Mouse (Mus musculus): ENCODE measurements around the gene Btnl10.
"Not testable (repeated sequence)": the region's sequence is repeated elsewhere in the genome, so short reads cannot be mapped to it uniquely, and the experiment has no call there.

Btnl10 gene

GRCm38 (mm10) chr11:58931576-58931975 is 13.9 kb downstream of the Btnl10 start:
- no peak for DNase-seq

GRCm38 (mm10) chr11:58937909-58938308 is 20.2 kb downstream of the Btnl10 start:
- no peak for DNase-seq

- peak; percentile 96 for DNase-seq
Measured at GRCm38 (mm10) chr11:58938322-58939087, 20.8 kb downstream of the Btnl10 start, which contains the start of gene Rnf187. Gene Rnf187 (minus strand): TSS chr11:58938916.

GRCm38 (mm10) chr11:58939088-58939439 is 21.4 kb downstream of the Btnl10 start:
- no peak for DNase-seq

- DNase-seq, result no peak
Measured at GRCm38 (mm10) chr11:58944136-58944535, 26.4 kb downstream of the Btnl10 start.

GRCm38 (mm10) chr11:58947306-58947705 is 29.6 kb downstream of the Btnl10 start:
- no peak for DNase-seq

GRCm38 (mm10) chr11:58947798-58948528 is 30.3 kb downstream of the Btnl10 start:
- DNase-seq, result no peak

- DNase-seq, result peak; percentile 72
Measured at GRCm38 (mm10) chr11:58948542-58949479, 31.1 kb downstream of the Btnl10 start, which contains the start of gene Hist3h2ba. Gene Hist3h2ba (plus strand): TSS chr11:58948920.

- DNase-seq, result no peak
Measured at GRCm38 (mm10) chr11:58949480-58950431, 32.0 kb downstream of the Btnl10 start.

- no peak for DNase-seq
Measured at GRCm38 (mm10) chr11:58951210-58951609, 33.5 kb downstream of the Btnl10 start.

GRCm38 (mm10) chr11:58953351-58954169 is 35.9 kb downstream of the Btnl10 start:
- DNase-seq, result peak; percentile 28

GRCm38 (mm10) chr11:58954170-58954419 is 36.4 kb downstream of the Btnl10 start:
- DNase-seq, result not testable (repeated sequence)

GRCm38 (mm10) chr11:58954420-58955142 is 36.9 kb downstream of the Btnl10 start, which contains the start of the genes Hist3h2a and Trim17:
Gene Hist3h2a (plus strand): TSS chr11:58954685.
Gene Trim17 (plus strand): TSS chr11:58954685.
- peak; percentile 93 for DNase-seq

- DNase-seq, result no peak
Measured at GRCm38 (mm10) chr11:58955143-58955867, 37.6 kb downstream of the Btnl10 start.

- DNase-seq, result no peak
Measured at GRCm38 (mm10) chr11:58955868-58956257, 38.2 kb downstream of the Btnl10 start.

- DNase-seq, result no peak
Measured at GRCm38 (mm10) chr11:58957226-58957914, 39.7 kb downstream of the Btnl10 start.

GRCm38 (mm10) chr11:58958536-58958935 is 40.8 kb downstream of the Btnl10 start:
- no peak for DNase-seq

- no peak for DNase-seq
Measured at GRCm38 (mm10) chr11:58959186-58959825, 41.6 kb downstream of the Btnl10 start.

All from kidney, postnatal 14 days (tissue).